Mouse (Mus musculus) ovary, postnatal 36 days (tissue): ENCODE results near the gene Ildr2.
A peak's percentile ranks its signal among the peaks of the same experiment; 100 is the strongest.

ENCODE experiments used
- DNase-seq: peaks from one replicate; pipeline ENCODE4 v3.0.0; 2022; ENCODE audit warnings: low spot score, mixed read lengths

Ildr2 gene

DNA sequence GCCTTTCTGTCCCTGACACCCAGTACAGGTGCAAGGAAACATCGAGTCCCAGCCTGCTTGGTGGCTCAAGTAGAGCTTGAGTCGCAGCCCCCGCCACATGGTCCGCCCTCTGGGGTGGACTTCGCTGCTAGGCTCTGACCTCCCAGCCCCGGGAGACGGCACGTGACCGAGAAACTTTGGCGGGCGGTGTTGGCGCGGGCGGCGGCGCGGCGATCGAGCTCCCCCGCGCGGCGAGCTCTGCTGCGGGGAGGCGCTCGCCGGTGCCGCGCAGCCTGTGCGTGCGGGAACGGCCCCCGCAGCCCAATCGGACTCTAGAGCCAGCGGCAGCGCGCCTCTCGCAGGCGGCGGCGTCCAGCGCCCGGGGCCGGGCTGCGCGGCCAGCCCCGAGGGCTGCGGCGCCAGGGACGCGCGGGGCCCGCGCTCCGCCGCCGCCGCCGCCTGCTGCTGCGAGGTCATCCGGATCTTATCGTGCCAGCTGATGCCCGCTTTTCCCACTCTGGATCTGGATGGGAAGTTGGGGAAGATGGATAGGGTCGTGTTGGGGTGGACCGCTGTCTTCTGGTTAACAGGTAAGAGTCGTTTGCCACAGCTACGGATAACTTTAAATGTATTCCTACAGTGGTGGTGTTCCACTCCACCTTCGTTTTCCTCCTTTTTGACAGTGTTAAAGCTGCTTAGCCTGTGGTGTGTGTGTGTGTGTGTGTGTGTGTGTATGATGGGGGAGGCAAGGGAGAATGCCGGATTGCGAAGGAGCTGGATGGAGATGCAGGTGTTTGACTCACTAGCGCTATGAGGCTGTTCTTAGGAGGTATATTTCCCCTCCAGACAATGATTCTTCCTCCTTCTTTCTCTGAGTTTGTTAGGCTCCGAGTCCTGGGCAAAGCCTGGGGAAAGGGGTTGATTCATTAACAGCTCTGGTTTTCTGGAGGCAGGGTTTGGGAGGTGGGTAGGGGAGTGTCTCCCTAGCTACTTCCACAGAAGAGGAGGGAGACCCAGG, at the start of gene Ildr2:
TSS of gene Ildr2 (plus strand) at position 242 of the 997 bp plus-strand sequence.
- DNase-seq, result peak; percentile 70

- DNase-seq, result no peak
These were observed 49.8 kb upstream of the Ildr2 start for GRCm38 (mm10) chr1:166204171-166204570.

DNA sequence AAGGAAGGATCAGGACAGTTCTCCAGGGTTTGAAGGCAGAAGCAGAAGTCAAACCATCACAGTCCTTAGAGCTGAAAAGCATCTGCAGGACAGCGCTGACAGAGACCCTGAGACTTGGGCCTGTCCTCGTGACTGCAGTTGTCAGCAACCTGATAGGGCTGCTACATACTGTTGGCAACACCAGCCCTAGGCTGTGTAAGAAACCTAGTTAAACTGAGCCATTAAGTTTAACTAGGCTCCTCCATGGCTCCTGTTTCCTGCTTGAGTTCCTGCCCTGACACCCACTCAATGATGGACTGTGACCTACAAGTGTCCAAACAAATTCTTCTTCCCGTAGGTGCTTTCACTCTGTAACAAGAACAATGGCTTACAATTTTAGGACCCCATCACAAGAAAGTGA, 48.8 kb upstream of the Ildr2 start:
- no peak for DNase-seq

- DNase-seq, result no peak
These were observed 44.6 kb upstream of the Ildr2 start for GRCm38 (mm10) chr1:166209371-166209770.

DNA sequence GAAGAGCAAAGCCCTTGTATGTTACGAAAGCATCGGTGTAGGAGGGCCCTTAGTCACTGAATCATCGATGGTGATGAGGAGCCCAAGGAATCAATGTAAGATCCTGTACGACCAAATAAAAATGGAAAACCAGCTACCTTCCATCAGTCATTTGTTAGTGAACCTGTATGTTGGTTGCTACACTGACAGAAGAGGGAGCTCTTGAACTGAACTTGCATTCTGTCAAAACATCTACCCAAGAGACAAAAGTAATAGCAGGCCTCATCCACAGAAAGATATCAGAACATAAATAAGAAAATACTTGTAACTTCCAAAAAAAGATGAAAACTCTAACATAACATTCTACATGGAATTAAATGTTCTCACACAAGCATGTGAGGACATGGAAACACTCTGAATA, 39.8 kb upstream of the Ildr2 start:
- no peak for DNase-seq

DNA sequence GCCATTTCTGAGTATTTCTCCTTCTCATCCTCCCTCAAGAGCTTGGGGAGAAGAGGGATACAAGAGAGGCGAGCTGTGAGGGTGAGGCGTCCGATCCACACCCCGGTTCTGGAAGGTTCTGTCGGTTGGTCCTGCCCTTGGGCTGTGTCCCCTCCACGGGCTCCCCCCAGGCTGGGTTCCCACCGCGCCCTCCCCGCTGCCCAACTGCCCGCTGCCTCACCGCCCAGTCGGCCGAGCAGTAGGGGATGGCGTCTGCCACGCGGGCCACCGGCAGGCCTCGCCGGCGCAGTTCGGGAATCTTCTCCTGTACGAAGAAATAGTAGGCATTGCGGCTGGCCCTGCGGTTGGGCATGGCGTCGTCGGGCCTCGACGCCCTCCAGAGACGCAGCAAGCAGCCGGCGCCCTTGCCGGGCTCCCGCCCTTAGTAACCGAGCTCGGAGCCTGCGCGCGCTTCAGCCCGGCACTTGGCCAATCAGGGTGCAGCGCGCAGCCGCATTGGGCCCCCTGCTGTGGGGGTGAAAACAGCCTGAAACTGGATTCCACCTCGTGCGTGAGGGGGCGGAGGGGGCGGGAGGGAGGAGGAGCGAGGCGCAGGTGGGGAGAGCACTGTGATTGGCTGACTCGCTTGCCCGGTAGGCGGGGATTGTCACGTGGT, 15.5 kb upstream of the Ildr2 start, which contains the start of gene Mael:
TSS of gene Mael (minus strand) at position 433 of the 655 bp plus-strand sequence.
- no peak for DNase-seq

GRCm38 (mm10) chr1:166244285-166244684, 9.7 kb upstream of the Ildr2 start:
- DNase-seq, result no peak

- DNase-seq, result no peak
These were observed 1.2 kb downstream of the Ildr2 start for GRCm38 (mm10) chr1:166255091-166255490.

GRCm38 (mm10) chr1:166255651-166256050, 1.7 kb downstream of the Ildr2 start:
- DNase-seq, result no peak

DNA sequence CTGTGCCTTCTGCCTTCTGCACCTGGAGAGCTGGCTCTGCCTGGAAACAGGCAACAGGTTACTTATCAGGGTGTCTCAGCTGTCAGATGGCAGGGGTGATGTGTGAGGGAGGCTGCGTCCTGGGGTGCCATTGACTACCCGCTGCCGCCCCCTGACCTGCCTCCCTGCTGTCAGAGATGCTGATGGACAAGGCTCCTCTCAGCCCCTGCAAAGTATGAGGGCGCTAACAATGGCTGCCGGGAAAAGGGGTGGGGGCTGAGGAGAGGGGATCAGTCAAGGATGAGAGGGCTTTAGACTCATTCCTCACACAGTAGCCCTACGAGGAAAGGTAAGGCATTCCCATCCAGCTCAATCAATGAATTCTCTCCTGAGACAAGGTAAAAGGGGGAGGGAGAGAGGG, 2.4 kb downstream of the Ildr2 start:
- DNase-seq, result no peak

- DNase-seq, result no peak
These were observed 3.0 kb downstream of the Ildr2 start for GRCm38 (mm10) chr1:166256898-166257297.

- DNase-seq, result no peak
These were observed 5.6 kb downstream of the Ildr2 start for GRCm38 (mm10) chr1:166259526-166259925.

- no peak for DNase-seq
These were observed 12.2 kb downstream of the Ildr2 start for GRCm38 (mm10) chr1:166266001-166266705.

DNA sequence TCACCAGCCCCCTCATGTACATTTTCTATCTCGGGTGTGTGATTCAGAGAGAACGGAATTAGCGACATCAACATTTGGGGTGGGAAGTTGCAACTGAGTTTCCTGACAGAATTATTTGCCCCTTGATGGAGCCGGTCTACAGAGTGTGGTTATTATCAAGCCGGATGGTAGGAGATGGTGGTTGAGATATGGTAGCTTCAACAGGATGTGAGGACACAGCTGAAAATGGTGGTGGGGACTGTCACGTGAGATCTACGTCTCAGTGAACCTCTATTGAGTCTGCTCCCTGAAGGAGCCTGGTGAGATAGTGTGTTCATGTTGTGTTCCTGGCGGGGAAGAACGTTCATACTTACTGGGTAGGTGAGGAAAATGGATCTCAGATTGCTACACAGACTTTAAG, 13.0 kb downstream of the Ildr2 start:
- DNase-seq, result no peak

GRCm38 (mm10) chr1:166268218-166268617, 14.3 kb downstream of the Ildr2 start:
- no peak for DNase-seq

GRCm38 (mm10) chr1:166278786-166279185, 24.8 kb downstream of the Ildr2 start:
- DNase-seq, result no peak

GRCm38 (mm10) chr1:166279580-166280206, 25.8 kb downstream of the Ildr2 start:
- DNase-seq, result no peak

DNA sequence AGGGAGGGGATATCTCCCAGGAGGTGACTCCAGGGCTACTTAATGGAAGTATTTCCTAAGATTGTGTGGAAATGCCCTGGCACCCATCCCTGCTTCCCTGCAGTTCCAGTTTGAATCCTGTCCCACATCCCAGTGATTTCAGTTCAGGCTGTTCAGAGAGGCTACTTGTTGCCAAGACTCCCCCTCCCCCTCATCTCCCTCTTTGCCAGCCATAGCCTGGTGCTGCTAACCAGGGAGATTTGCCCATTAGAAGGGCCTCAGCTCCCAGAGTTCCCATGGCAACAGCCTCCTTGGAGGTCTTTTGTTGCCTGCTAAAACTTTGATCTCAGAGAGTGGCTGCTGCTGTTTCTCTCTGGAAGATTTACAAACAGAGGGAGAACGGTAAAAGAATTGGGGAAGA, 26.6 kb downstream of the Ildr2 start:
- peak; percentile 35 for DNase-seq

DNA sequence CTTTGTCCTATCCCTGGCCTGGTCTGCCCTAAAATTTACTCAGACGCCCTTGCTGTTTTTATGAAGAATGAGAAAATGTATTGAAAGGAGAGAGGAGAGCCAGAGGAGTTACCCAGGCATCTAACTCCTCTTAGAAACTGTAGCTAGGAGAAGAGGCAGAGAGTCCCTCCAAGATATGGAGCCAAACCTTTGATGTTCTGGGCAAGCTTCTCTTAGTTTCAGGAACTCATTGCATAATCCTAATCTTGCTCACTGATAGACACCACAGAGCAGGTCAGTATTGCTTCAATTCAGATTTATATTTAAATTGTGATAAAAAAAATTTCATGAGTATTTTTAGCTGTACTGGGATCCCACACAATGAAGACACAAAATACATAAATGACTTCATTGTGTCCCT, 27.3 kb downstream of the Ildr2 start:
- no peak for DNase-seq

DNA sequence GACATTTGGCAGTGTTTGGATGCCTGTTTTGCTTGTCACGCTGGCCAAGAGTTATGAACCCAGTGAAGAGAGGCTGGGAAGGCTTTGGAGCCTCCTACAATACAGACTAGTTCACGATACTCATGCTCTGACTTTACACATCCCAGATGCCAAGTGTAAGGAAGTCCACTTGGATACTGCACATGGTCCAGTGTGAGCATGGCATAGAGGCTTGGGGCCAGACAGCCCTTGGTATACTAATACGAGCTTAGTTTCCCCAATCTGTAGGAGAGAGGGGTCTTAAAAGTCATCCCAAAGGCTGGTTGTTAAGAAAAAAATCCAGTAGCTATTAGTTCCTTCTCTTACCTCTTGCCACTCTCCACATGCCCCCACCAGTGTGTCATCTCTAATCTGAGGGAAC, 27.9 kb downstream of the Ildr2 start:
- DNase-seq, result no peak

DNA sequence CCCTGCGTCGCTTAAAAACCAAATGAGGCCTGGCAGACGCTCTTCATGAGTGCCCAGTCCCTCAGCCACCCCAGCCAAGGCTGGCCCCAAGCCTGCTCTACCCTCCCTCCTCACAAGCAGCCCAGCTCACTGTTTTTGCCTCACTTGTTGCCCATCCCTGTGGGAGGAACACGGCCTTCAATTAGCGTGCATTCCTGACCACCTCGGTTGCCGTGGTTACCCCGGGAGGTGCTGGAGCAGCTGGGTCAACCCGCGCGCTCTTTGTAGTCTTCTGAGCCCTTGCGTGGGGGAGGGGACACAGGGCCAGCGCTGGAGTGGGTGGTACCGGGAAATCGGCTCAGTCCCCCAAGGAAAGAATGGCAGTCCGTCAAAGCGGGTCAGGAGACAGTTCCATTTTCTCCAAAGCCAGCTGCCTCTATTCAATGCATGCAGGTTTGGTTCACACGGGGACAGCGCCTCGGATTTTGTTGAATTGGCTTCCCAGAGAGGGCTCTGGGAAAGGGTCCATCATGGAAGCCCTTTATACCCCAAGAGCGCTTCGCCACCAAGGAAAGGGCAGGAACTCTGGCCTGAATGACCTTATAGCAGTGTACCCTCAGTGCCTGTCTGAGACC, 28.8 kb downstream of the Ildr2 start:
- peak; percentile 81 for DNase-seq

DNA sequence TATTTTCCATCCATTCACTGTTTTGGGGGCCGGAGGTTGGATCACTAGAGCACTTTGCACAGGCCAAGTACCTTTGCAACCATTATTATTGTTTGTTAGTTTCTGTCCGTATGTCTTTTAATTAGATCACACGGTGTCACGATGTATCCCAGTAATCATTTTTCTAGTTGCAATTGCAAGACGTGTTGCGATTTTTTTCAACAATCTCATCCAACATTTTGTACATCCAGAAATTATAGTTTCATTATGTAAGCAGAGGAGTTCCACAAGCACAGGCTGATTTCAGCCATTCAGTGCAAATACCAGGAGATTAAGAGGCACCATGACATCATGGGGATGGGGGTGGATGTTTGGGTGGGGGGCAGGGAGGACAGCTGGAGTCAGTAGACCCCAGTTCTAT, 29.5 kb downstream of the Ildr2 start:
- no peak for DNase-seq
